Comparison of ENCODE assay signal across 8 mouse cellular contexts in genomic region chr7:127777474-127778266, GRCm38 (mm10). TPM values are rescaled to one million over a fixed set of nuclear protein-coding genes. Genes with fewer than 3 reads are reported as not detected.
DNase-seq lines count a peak whose midpoint lies in the region; ATAC-seq lines count a peak whose summit lies in the region.

No protein-coding gene starts in this region.

- peak; percentile 47 for ATAC-seq in heart, embryonic 16.5 days (replicated peaks; ENCODE audit: extremely low read depth, insufficient read depth, low FRiP score)

- intact Hi-C loops in gastrocnemius, postnatal 36 days (cut with DNase I) = no loop called here

- peak; percentile 52 for DNase-seq in gastrocnemius, adult 18-20 months (ENCODE audit: low spot score)
- DNase-seq in gastrocnemius, postnatal 36 days = no peak
- DNase-seq in adipocyte (ENCODE audit: low spot score) = peak; percentile 48
- peak; percentile 38 for DNase-seq in embryo, embryonic 11.5 days (ENCODE audit: low read depth, low spot score)
- peak; percentile 64 to 82 for DNase-seq in kidney, postnatal 25 days
- peak; percentile 60 to 87 for DNase-seq in spleen, postnatal 4 days (ENCODE audit: low spot score in 2 of 2)

- peaks cover 11% of the 10 kb centered on the region for H3K4me1 ChIP-seq in heart, embryonic 16.5 days (ENCODE audit: control insufficient read depth, insufficient read depth, low read length)

- H3K9me3 ChIP-seq in heart, embryonic 16.5 days (replicated peaks; ENCODE audit: control insufficient read depth, low read length) = no peaks in the 10 kb centered on the region

- 2% methylated on average over 63 of the region's 66 CpGs for WGBS in heart, embryonic 16.5 days
- WGBS in macrophage (ENCODE audit: missing documents) = 2% methylated on average over 44 of the region's 66 CpGs

- H3K27ac ChIP-seq in heart, embryonic 16.5 days (ENCODE audit: low read length) = peak overlapping the region; percentile 99
- H3K27ac ChIP-seq in macrophage = peak overlapping the region; percentile 22; the same call in 1 of the 2 replicates

- H3K79me2 ChIP-seq in macrophage (ENCODE audit: inconsistent target) = peaks cover 21% of the 10 kb centered on the region

- H3K36me3 ChIP-seq in heart, embryonic 16.5 days (ENCODE audit: control insufficient read depth, insufficient read depth) = peaks cover 27% of the 10 kb centered on the region
- H3K36me3 ChIP-seq in macrophage (ENCODE audit: inconsistent target) = peaks cover 27% of the 10 kb centered on the region

- H3K4me3 ChIP-seq in heart, embryonic 16.5 days (ENCODE audit: low read length) = peak overlapping the region; percentile 78
- H3K4me3 ChIP-seq in macrophage (ENCODE audit: inconsistent target) = peak overlapping the region; percentile 73

- H3K9ac ChIP-seq in heart, embryonic 16.5 days (ENCODE audit: low read length) = peak overlapping the region; percentile 93

- no peaks in the 10 kb centered on the region for H3K27me3 ChIP-seq in heart, embryonic 16.5 days (ENCODE audit: control insufficient read depth, insufficient read depth, low read length)

- H3K4me2 ChIP-seq in heart, embryonic 16.5 days (ENCODE audit: low read depth, low read length) = peak overlapping the region; percentile 77

RNA-seq across cellular contexts. Expression of gene Setd1a, which starts 1.2 kb away (rescaled TPM):
- total RNA-seq in gastrocnemius, adult 18-20 months (2021) = 10 to 100 TPM; 16.2 to 17.6 TPM
- total RNA-seq in gastrocnemius, postnatal 36 days (2021) = 10 to 100 TPM; 13.0 to 21.3 TPM
- 10.3 and 12.3 TPM in 2 replicates for polyA plus RNA-seq in heart, embryonic 16.5 days (2015; fragmentation: Nextera tagmentation; extraction: Ambion mirVana)
- total RNA-seq in macrophage (2018; cell fraction: chromatin; rRNA removed) = 10 to 100 TPM; 26.9 to 77.9 (median 54.2) TPM
- 10 to 100 TPM in 24 of 26 experiments, 1 to 10 TPM in 2; 9.5 to 20.2 (median 15.4) TPM for total RNA-seq in macrophage (2018; cell fraction: cytosol; rRNA removed)
- total RNA-seq in macrophage (2018; cell fraction: nucleus; rRNA removed) = 10 to 100 TPM; 18.5 to 54.6 (median 32.5) TPM
- polyA plus RNA-seq in macrophage (2018) = 11.6 to 14.1 TPM (median 12.7 TPM) in 3 replicates

RNA-seq across cellular contexts. Expression of gene Gm49388, which starts 7.7 kb away (rescaled TPM):
- 1 to 10 TPM in 1 of 2 experiments, under 1 TPM in 1; 0.78 to 2.0 TPM for total RNA-seq in gastrocnemius, adult 18-20 months (2021)
- 1 to 10 TPM in 1 of 2 experiments, under 1 TPM in 1; 0.31 to 2.1 TPM for total RNA-seq in gastrocnemius, postnatal 36 days (2021)
- polyA plus RNA-seq in heart, embryonic 16.5 days (2015; fragmentation: Nextera tagmentation; extraction: Ambion mirVana) = not detected in 2 replicates
- 10 to 100 TPM in 1 of 26 experiments, 1 to 10 TPM in 9, under 1 TPM in 4, not detected in 12; 0.47 to 11.1 (median 2.4) TPM for total RNA-seq in macrophage (2018; cell fraction: chromatin; rRNA removed)
- 1 to 10 TPM in 24 of 26 experiments, under 1 TPM in 1, not detected in 1; 0.71 to 5.1 (median 2.8) TPM for total RNA-seq in macrophage (2018; cell fraction: cytosol; rRNA removed)
- 1 to 10 TPM in 11 of 26 experiments, under 1 TPM in 1, not detected in 14; 0.84 to 8.0 (median 2.8) TPM for total RNA-seq in macrophage (2018; cell fraction: nucleus; rRNA removed)
- polyA plus RNA-seq in macrophage (2018) = 0.49 to 3.2 TPM (median 0.57 TPM) in 3 replicates

RNA-seq across cellular contexts. Expression of gene Orai3, which starts 8.1 kb away (rescaled TPM):
- total RNA-seq in gastrocnemius, adult 18-20 months (2021) = 10 to 100 TPM; 11.4 TPM
- total RNA-seq in gastrocnemius, postnatal 36 days (2021) = 1 to 10 TPM; 8.4 to 9.2 TPM
- polyA plus RNA-seq in heart, embryonic 16.5 days (2015; fragmentation: Nextera tagmentation; extraction: Ambion mirVana) = 20.3 and 21.4 TPM in 2 replicates
- total RNA-seq in macrophage (2018; cell fraction: chromatin; rRNA removed) = 10 to 100 TPM in 13 of 26 experiments, 1 to 10 TPM in 13; 5.6 to 18.7 (median 9.6) TPM
- total RNA-seq in macrophage (2018; cell fraction: cytosol; rRNA removed) = 10 to 100 TPM; 20.7 to 47.9 (median 36.3) TPM
- total RNA-seq in macrophage (2018; cell fraction: nucleus; rRNA removed) = 10 to 100 TPM in 25 of 26 experiments, 1 to 10 TPM in 1; 10.0 to 33.8 (median 19.3) TPM
- 31.3 to 38.6 TPM (median 33.4 TPM) in 3 replicates for polyA plus RNA-seq in macrophage (2018)

RNA-seq across cellular contexts. Expression of gene Hsd3b7, which starts 22.7 kb away (rescaled TPM):
- total RNA-seq in gastrocnemius, adult 18-20 months (2021) = 1 to 10 TPM; 4.2 TPM
- total RNA-seq in gastrocnemius, postnatal 36 days (2021) = 1 to 10 TPM; 5.5 to 5.6 TPM
- 24.5 and 24.9 TPM in 2 replicates for polyA plus RNA-seq in heart, embryonic 16.5 days (2015; fragmentation: Nextera tagmentation; extraction: Ambion mirVana)
- total RNA-seq in macrophage (2018; cell fraction: chromatin; rRNA removed) = 100 to 1,000 TPM in 14 of 26 experiments, 10 to 100 TPM in 12; 57.9 to 161 (median 103) TPM
- 10 to 100 TPM; 25.1 to 48.5 (median 36.4) TPM for total RNA-seq in macrophage (2018; cell fraction: cytosol; rRNA removed)
- 100 to 1,000 TPM in 7 of 26 experiments, 10 to 100 TPM in 19; 46.6 to 154 (median 81.2) TPM for total RNA-seq in macrophage (2018; cell fraction: nucleus; rRNA removed)
- 14.9 to 55.1 TPM (median 55.0 TPM) in 3 replicates for polyA plus RNA-seq in macrophage (2018)

RNA-seq across cellular contexts. Expression of gene Fbxl19, which starts 33.3 kb away (rescaled TPM):
- 1 to 10 TPM; 1.4 to 1.7 TPM for total RNA-seq in gastrocnemius, adult 18-20 months (2021)
- total RNA-seq in gastrocnemius, postnatal 36 days (2021) = 1 to 10 TPM; 1.9 to 2.5 TPM
- polyA plus RNA-seq in heart, embryonic 16.5 days (2015; fragmentation: Nextera tagmentation; extraction: Ambion mirVana) = 1.3 and 2.1 TPM in 2 replicates
- total RNA-seq in macrophage (2018; cell fraction: chromatin; rRNA removed) = 10 to 100 TPM; 16.6 to 56.4 (median 42.0) TPM
- total RNA-seq in macrophage (2018; cell fraction: cytosol; rRNA removed) = 10 to 100 TPM in 15 of 26 experiments, 1 to 10 TPM in 11; 6.9 to 16.6 (median 11.3) TPM
- total RNA-seq in macrophage (2018; cell fraction: nucleus; rRNA removed) = 10 to 100 TPM; 12.2 to 39.3 (median 27.5) TPM
- polyA plus RNA-seq in macrophage (2018) = 4.9 to 11.8 TPM (median 5.8 TPM) in 3 replicates

Comparison
In these comparisons a context has a peak if more than half of its experiments do, and no peak if none do; other contexts are left out.
1. DNase-seq: peak in gastrocnemius, adult 18-20 months (single experiment), adipocyte (single experiment), embryo, embryonic 11.5 days (single experiment), kidney, postnatal 25 days (2 of 2) and spleen, postnatal 4 days (2 of 2); none in gastrocnemius, postnatal 36 days (0 of 2).